Mouse (Mus musculus) layer of hippocampus, adult 8-10 months (tissue): ENCODE results near the gene Amph. TPM values are rescaled to one million over a fixed set of nuclear protein-coding genes. Genes with fewer than 3 reads are reported as not detected.
"Not testable (repeated sequence)": the region's sequence is repeated elsewhere in the genome, so short reads cannot be mapped to it uniquely, and the experiment has no call there.

Experiments used
- DNase-seq, 2 experiments: peaks; one replicate each; pipeline ENCODE4 v3.0.0; 2022; ENCODE audit warnings: low spot score in 2 of 2
- total RNA-seq, 4 experiments: library from RNA; stranded (reverse); gene quantifications; 2 replicates each; pipeline ENCODE4 v1.2.4; 2022

The Amph gene
- total RNA-seq: 100 to 1,000 TPM; 205 to 240 (median 219) TPM

DNA sequence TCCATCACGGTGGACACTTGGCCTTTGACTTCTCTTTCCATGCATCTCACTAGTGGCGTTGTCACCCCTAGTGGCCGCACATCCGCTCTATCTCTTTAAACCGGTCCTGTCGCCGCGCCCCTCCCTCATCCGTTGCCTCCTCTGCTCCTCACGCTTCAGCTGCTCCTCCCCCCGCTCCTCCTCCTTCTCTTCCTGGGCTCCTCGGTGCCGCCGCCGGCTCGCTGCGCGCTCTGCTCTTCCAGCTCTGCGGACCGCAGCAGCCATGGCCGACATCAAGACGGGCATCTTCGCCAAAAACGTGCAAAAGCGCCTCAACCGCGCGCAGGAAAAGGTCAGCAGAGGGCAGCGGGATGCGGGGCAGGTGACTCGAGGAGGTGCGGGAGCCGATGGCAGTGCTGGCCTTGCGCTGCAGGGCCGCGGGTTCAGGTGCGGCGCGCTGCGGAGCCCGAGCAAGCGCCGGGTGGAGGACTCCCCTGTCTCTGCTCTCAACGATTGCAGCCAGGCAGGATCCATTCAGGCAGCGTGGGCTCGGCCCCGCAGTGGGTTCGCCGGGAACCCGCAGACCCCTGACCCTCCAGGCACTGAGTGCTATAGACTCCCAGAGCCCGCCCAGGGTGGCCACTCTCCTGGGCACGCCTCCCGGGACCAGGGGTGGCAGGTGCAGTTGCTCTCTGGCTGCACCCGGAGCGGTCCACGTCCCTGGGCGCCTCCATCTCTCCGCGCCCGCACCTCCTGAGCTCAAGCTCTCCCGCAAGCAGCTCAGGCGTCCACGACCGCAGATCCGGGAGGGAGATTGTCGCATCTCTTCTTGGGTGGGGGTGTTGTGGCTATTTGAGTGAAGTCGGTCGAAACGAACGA lies at the start of gene Amph:
Gene Amph (plus strand): TSS at position 35 of the 858 bp plus-strand sequence.
- peak; percentile 86 to 88 for DNase-seq

- no peak for DNase-seq
Observed at GRCm38 (mm10) chr13:18903623-18904022, 44.4 kb upstream of the Amph start.

DNA sequence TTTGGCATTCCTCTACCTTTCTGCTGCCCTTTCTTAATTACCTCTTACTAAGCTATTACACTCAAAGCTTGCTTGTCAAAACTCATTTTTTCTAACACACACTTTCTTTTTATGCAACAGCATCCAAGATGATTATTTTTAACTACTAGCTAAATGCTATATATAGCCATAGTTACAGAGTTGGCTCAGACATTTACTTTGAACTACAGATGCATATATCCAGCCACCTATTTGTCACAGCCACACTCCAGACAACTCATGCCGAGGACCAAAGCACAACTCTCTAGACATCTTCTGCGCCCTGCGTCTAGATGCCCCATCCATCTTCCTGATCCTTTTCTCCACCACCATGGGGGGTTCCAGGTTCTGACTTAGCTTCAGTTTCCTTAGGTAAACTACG lies 33.2 kb upstream of the Amph start:
- no peak for DNase-seq

DNA sequence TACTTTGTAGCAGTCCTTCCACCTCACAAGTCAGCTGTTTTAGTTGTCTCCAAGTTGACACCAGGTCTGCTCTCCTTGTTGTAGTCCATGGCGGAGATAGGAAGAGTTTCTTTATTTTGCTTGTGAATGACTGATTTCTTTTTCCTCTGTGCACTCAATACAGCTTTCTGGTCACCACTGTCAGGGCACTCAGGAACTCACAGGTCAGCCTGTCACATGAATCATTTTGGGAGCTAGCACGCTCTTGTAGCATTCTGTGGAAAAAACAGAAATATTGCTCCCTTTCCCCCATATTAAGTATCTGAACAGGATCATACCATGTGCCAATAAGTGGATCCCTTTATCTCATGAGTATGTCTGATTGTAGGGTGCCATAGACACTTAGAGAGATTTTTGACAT lies 14.8 kb upstream of the Amph start:
- DNase-seq: not testable (repeated sequence)

DNA sequence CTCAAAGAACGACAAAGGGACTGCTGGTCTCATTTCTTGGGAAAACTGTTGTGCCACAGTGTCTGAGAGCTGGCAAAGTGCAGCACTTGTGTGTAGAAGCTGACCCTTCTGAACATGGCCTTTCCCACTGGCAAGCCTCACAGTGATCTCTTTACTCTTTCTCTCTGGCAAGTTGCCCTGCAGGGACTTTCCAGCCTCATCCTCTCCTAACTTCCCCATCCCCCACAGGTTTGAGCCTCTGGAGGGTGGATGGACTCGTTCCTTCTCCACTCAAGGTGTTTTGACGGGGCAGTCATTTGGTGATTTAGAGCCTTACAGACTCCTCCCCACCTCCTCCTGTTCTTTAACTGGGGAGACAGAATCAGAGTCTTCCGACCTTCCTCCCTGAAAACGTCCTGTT lies 319 bp upstream of the Amph start:
- no peak for DNase-seq

DNA sequence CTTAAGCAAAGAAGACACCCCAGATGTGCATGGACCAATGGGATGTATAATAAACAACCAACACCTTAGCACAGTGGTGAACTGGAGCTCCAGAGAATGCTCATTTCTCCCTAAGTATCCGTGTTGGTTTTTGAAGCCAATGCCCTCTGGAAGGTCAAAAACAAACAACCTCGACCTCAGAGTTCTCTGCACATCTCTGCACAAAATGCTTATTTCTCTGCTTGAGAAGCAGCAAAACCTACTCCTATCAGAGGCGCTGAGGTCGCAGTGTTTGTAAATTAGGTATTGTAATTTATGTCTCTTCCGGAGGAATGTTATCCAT lies 985 bp downstream of the Amph start:
- no peak for DNase-seq

GRCm38 (mm10) chr13:18949626-18950200 lies 1.7 kb downstream of the Amph start:
- DNase-seq: no peak

GRCm38 (mm10) chr13:18953575-18953974 lies 5.6 kb downstream of the Amph start:
- DNase-seq: no peak

DNA sequence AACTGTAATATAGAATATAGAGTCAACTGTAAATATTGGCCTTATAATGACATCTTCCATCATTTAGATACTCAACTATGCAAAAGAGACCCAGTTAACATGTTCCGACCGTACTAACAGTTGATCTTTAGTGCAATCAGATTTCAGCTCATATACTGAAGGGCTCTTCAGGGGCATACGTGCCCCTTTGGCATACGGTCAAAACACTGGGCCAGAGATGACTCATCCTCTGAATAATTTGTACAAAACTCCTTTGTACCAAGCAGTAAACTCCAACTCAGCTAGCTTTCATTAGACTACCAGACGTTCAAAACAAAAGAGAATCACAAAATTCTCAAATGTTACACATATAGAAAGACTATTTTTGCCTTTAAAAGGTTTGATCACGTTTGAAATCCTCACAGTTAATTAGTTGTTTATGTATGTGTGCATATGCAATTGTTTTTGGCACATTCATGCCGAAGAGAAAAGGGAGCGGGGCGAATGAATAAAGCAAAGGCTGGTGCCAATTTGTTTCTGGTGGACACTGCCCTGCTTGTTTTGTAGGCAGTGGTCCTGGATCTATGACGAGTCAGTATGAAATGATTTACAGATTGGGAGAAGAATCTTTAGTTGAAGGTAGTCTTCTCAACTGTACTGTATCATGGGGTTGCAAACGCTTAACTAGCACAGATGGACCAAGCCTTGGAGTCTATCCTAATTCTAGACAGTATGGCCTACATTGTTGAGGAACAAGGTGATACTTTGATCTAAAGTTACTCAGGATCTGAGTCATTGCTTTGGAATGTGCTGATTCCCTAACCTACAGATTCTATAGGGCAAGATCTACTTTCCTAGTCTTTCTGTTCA lies 8.3 kb downstream of the Amph start:
- DNase-seq: no peak

DNA sequence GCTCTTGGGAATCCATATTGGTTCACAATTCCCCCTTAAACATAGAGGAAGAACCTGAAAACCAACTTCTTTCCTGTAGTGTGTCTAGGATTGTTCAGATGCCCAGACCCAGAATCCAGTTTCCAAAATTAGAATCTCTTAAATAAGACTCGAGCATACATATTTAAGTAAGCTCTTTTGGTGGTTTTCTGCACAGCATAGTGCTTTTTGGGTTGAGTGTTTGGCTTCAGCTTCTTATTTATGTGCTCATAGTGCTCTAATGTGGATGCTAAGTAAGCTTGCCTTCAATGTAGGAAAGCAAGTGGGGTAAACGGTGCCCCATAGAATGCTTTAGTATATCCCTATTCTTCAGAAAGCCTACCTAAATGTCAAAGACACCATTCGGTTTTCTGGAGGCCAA lies 9.0 kb downstream of the Amph start:
- DNase-seq: no peak

DNA sequence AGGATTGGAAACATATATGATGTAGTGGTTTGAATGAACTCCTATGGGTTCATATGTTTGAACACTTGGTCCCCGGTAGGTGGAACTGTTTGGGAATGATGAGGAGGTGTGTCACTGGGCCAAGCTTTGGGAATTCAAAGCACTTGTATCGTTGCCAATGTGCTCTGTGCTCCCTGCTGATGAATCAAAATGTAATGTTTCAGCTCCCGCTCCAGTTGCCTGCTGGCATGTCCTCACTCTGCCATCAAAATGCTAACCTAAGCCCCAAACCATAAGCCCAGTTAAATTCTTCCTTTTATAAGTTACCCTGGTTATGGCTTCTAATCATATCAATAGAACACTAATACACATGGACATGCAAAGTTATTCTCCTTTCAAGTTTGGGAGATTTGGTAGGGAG lies 24.6 kb downstream of the Amph start:
- DNase-seq: no peak

DNA sequence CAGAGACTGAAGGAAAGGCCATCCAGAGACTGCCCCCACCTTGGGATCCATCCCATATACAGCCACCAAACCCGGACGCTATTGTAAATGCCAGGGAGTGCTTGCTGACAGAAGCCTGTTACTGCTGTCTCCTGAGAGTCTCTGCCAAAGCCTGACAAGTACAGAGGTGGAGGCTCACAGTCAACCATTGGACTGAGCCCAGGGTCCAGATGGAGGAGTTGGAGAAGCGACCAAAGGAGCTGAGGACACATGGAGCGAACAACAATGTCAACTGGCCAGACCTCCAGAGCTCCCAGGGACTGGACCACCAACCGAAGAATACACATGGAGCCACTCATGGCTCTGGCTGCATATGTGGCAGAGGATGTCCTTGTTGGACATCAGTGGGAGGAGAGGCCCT lies 26.3 kb downstream of the Amph start:
- no peak for DNase-seq

- DNase-seq: no peak
Observed at GRCm38 (mm10) chr13:18987266-18987665, 39.3 kb downstream of the Amph start.

DNA sequence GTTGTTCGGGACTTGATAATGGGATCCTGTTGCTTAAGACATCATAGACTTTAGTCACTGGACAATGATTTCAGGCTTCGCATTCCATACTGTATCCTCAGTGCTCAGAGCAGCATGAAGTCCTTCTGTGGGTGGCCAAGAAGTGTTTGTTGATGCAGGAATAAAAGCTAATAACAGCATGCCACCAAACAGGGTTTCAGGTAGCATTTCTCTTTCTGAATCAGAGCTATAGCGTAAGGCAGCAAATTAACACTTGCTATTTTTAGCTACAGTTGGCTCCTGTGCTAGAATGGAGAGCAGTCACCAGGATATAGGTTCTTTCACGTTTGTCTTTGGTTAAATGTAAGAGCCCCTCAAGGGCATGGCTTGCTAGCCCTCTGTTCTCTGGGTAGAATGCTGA lies 40.3 kb downstream of the Amph start:
- no peak for DNase-seq

DNA sequence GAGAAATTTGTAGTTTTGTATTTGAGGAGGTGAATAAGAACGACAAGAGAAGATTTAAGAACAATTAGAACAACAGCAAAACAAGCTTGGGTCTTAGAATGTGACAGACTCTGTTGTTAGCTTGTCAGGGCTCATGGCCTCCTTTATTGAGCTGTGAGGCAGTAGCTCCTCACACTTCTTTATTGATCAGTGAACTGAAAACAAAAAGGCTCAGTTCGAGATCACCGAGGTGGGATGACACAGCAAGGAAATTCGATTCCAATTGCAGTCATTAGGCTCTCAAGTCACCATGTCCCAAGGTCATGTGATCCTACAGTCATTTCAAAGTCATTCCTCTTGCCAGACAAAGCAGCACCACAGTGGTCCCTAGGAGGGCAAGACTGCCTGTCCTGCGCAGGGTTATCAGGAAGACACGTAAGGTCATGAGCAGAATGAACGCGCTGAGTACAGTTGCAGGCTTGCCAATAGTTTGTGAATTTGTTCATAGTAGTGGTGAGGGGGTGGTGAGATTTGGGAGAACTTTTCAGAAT lies 41.2 kb downstream of the Amph start:
- no peak for DNase-seq

- peak; percentile 34 to 37 for DNase-seq
Observed at GRCm38 (mm10) chr13:19002502-19002901, 54.5 kb downstream of the Amph start.

GRCm38 (mm10) chr13:19004406-19004805 lies 56.4 kb downstream of the Amph start:
- DNase-seq: no peak

DNA sequence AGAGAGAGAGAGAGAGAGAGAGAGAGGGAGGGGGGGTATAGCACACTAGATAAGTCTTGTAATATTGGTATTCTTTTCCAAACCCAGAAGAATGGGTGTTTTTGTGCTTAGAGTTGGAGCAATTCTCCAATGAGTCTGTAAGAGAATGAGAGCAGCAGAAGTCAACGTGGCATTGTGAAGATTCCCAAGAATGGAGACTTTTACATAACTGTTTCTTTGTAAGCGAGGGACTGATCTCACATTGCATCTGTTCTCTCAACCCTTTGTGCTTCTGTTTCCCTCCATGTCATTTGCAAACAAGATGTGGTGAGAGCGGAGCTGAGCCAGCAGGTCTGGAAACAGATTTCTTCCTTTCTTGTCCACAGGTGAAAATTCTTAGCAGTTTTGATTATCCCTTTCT lies 60.4 kb downstream of the Amph start:
- no peak for DNase-seq

DNA sequence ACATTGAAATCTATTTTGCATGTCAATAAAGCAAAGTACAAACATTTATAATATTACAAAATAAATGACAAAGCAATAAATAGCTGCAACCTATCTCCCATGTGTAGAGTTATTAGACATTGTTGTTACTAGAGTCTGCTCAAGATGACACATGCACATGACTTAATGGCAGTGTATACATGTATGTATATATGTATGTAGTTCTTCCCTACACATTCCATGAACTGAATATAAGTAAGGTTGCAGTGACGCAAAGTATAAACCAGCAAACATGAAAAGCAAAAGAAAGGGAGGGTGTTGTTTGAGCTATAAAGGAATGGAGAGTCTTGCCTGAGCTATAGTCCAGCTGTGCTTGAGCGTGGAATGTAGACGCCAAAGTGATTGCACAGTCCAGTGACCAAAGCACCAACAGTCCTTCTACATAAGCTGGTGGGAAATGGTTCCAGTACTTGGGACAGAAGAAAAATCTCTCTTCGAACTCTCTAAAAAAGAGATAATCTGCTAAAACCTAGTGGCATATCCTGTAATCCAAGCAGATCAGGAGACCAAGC lies 66.9 kb downstream of the Amph start:
- DNase-seq: no peak

DNA sequence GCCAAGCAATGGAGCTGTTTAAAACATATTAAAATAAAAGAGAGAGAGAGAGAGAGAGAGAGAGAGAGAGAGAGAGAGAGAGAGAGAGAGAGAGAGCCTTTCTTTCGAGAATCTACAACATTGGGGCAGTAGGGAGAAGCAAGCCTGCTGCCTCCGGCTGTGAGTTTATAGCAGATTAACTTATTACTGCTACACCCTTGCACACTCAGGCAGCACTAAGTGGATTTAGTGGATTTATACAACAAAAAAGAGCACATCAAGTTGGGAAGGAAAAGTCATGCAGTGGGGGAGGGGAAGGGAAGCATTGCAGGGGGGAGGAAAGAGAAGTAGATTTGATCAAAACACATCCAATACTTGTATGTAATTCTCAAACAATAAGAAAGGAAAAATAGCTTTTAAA lies 73.5 kb downstream of the Amph start:
- no peak for DNase-seq

GRCm38 (mm10) chr13:19022310-19022709 lies 74.3 kb downstream of the Amph start:
- no peak for DNase-seq
